Mouse (Mus musculus) lung, embryonic 14.5 days (tissue): ENCODE measurements at regions not wholly inside any gene's neighbourhood (a gene's known extent, or its start where the extent isn't known, plus 50 kb on each side); places are given as distances from the start of the nearest gene placed in this dataset.
"Not testable (repeated sequence)": the region's sequence is repeated elsewhere in the genome, so short reads cannot be mapped to it uniquely, and the experiment has no call there.

ENCODE experiments used
- ATAC-seq: fragments of 200-750 bp; cut with Nextera tagmentation; 2 replicates; pipeline ENCODE4 v1.8.0; 2017; ENCODE audit warnings: mild to moderate bottlenecking, moderate TSS enrichment, moderate library complexity; ENCODE audit not compliant: insufficient read depth
- DNase-seq: peaks from one replicate; pipeline ENCODE4 v3.0.0-alpha.2; 2015
- H3K27ac ChIP-seq: fragments of 300-500 bp; sonication (generic); 2 replicates; pipeline ENCODE4 v1.5.1; 2014; ENCODE audit warnings: low read depth, mild to moderate bottlenecking, moderate library complexity
- H3K27me3 ChIP-seq: fragments of 300-500 bp; sonication (generic); 2 replicates; pipeline ENCODE4 v1.6.1; 2014; ENCODE audit warnings: low read length, control low read depth; ENCODE audit not compliant: insufficient read depth
- H3K36me3 ChIP-seq: fragments of 300-500 bp; sonication (generic); 2 replicates; pipeline ENCODE4 v1.6.1; 2014; ENCODE audit warnings: control low read depth; ENCODE audit not compliant: insufficient read depth
- H3K4me1 ChIP-seq: fragments of 300-500 bp; sonication (generic); 2 replicates; pipeline ENCODE4 v1.6.1; 2014; ENCODE audit warnings: antibody characterized with exemption, control low read depth; ENCODE audit not compliant: insufficient read depth
- H3K4me2 ChIP-seq: fragments of 300-500 bp; sonication (generic); 2 replicates; pipeline ENCODE4 v1.6.1; 2014; ENCODE audit warnings: mild to moderate bottlenecking
- H3K4me3 ChIP-seq: fragments of 300-500 bp; sonication (generic); 2 replicates; pipeline ENCODE4 v1.5.1; 2014; ENCODE audit warnings: low read depth, low read length
- H3K9ac ChIP-seq: fragments of 300-500 bp; sonication (generic); 2 replicates; pipeline ENCODE4 v1.6.1; 2014
- H3K9me3 ChIP-seq: fragments of 300-500 bp; sonication (generic); 2 replicates; pipeline ENCODE4 v1.6.1; 2016; ENCODE audit warnings: low read depth, low read length, control low read depth
- CTCF ChIP-seq: IDR thresholded peaks from 2 replicates; pipeline ENCODE4 v1.5.1; 2016; ENCODE audit warnings: antibody characterized with exemption, low read depth
- WGBS: fragments of 180-500 bp; shearing (Covaris S2); extraction: QIAGEN DNeasy Blood & Tissue Kit; methylation state at CpG from one replicate; pipeline ENCODE4 v1.1.7; 2014; 5-methylcytosine and 5-hydroxymethylcytosine counted together

DNA sequence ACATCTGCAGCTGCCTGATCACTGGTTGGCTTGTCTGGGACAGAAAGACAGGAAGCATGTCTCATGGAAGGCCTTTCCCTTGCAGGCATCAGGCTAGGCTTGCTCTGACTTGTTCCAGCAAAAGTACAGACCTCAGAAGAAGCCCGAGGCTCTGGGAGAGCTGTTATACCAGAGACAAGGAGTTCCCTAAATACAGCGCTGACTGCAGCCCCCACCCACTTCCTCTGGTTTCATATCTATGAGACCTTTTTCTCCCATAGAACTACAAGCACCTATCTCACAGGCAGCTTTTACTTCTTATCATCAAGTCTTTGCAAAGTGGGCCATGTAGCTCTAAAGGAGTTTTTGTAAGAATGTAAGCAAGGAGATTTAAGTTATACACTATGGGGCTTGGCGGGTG is 312.2 kb upstream of the Vmn1r3 start:
- H3K4me2 ChIP-seq, H3K4me3 ChIP-seq, H3K9me3 ChIP-seq, H3K27me3 ChIP-seq, H3K9ac ChIP-seq, H3K4me1 ChIP-seq, ATAC-seq, DNase-seq, H3K36me3 ChIP-seq, H3K27ac ChIP-seq: not testable (repeated sequence)
- no CpG with 5 or more reads among the region's 3 CpGs for WGBS

- DNase-seq, ATAC-seq, H3K4me3 ChIP-seq, H3K27me3 ChIP-seq, H3K36me3 ChIP-seq, H3K9me3 ChIP-seq, H3K9ac ChIP-seq, H3K27ac ChIP-seq, H3K4me2 ChIP-seq, H3K4me1 ChIP-seq: not testable (repeated sequence)
- WGBS = 56% methylated on average over 1 of the region's 1 CpGs
Observed at GRCm38 (mm10) chr4:3495987-3496386, 310.8 kb upstream of the Vmn1r3 start.

DNA sequence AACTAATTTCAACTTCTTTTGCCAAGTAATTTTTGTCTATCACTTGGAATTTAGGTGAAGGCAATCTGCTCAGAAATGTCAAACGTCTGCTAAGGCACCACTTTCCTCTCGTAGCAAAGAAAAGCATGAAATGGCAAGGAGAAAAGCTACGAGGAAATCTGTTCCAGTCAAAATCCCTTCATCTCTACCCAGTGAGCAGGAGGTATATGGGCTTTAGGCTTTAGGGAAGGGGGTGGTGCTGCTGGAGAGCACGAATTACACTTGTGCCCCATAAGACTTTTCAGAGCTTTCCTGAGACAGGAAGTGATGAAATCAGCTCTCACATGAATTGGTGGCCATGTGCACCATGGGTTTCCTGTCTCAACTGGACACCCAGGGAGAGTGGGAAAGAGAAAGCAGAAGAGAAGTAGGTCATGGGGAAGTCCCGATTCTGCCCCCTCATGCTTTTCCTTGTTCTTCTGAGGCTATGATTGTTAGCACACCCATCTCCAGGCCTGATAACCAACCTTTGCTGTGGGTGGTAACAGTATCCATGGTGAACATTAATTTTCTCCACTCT is 309.0 kb upstream of the Vmn1r3 start:
- DNase-seq, H3K4me2 ChIP-seq, H3K36me3 ChIP-seq, ATAC-seq, H3K4me3 ChIP-seq, H3K4me1 ChIP-seq, H3K27me3 ChIP-seq, H3K9ac ChIP-seq, H3K9me3 ChIP-seq, H3K27ac ChIP-seq: not testable (repeated sequence)
- WGBS = no CpG with 5 or more reads among the region's 5 CpGs

GRCm38 (mm10) chr4:3490901-3491300 is 305.7 kb upstream of the Vmn1r3 start:
- no CpG with 5 or more reads among the region's 5 CpGs for WGBS
- not testable (repeated sequence) for ATAC-seq, H3K27ac ChIP-seq

GRCm38 (mm10) chr4:3482092-3482491 is 296.9 kb upstream of the Vmn1r3 start:
- Histone ChIP-seq H3K4me1 (no peaks in the 10 kb centered on the region), H3K9me3 (no peaks in the 10 kb centered on the region), H3K36me3 (no peaks in the 10 kb centered on the region), H3K27me3 (no peaks in the 10 kb centered on the region), H3K4me2 (no peak overlapping the region), H3K9ac (no peak overlapping the region), H3K4me3 (no peak overlapping the region), H3K27ac (no peak overlapping the region)
- no peak for ATAC-seq
- DNase-seq = no peak
- TF ChIP-seq CTCF = no peak
- WGBS = 86% methylated on average over 2 of the region's 2 CpGs

More at GRCm38 (mm10) chr4:3490901-3491300, 305.7 kb upstream of the Vmn1r3 start:
- not testable (repeated sequence) for H3K4me3 ChIP-seq, H3K9ac ChIP-seq, H3K36me3 ChIP-seq, H3K27me3 ChIP-seq, H3K9me3 ChIP-seq, H3K4me2 ChIP-seq, H3K4me1 ChIP-seq, DNase-seq

DNA sequence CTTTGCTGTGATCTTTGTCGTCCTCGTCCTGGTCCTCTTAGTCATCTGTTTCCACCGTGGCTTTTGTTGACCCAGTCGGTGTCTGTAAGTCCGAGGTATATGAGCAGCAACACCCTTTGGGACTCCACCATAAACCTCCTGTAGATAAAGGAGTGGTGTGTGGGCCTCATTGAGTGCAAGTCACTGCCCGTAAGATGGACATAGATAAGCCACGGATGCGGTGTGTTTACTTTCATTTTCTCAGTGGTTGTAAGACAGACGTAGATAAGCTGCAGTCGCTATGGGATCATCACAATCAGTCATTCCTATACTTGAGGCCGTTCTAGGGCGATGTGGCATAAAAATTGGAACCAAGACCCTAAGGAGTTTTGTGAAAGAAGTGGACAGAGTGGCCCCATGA is 271.6 kb upstream of the Vmn1r3 start:
- DNase-seq = no peak
- ATAC-seq = no peak
- no peak overlapping the region for H3K4me3 ChIP-seq
- H3K9me3 ChIP-seq = peaks cover 3% of the 10 kb centered on the region; the same call in 1 of the 2 replicates
- no peak for TF ChIP-seq CTCF
- WGBS = 94% methylated on average over 12 of the region's 12 CpGs
- H3K9ac ChIP-seq = no peak overlapping the region
- no peaks in the 10 kb centered on the region for H3K4me1 ChIP-seq
- H3K36me3 ChIP-seq = no peaks in the 10 kb centered on the region
- no peak overlapping the region for H3K27ac ChIP-seq
- no peaks in the 10 kb centered on the region for H3K27me3 ChIP-seq
- no peak overlapping the region for H3K4me2 ChIP-seq

DNA sequence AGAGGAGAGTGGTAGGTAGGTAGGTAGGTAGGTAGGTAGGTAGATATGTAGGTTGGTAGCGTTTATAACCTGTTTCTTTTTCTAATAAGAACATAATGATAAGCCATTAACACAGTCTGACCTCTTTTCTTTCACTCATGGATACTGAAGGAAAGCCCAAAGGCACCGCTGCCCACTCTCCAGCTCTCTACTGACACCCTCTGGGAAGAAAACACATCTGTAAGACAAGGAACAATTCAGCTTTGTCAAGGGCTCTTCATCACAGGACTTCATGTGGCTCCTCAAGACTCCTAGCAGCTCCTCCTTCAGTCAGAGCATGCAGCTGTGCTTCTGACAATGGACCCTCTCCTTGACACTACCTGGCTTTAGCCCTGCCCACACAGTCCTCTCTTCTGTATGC is 252.2 kb upstream of the Vmn1r3 start:
- H3K4me1 ChIP-seq, H3K9ac ChIP-seq, DNase-seq, H3K9me3 ChIP-seq, H3K4me2 ChIP-seq, H3K27me3 ChIP-seq, H3K36me3 ChIP-seq, H3K4me3 ChIP-seq, H3K27ac ChIP-seq, ATAC-seq: not testable (repeated sequence)
- WGBS = 75% methylated on average over 2 of the region's 2 CpGs

DNA sequence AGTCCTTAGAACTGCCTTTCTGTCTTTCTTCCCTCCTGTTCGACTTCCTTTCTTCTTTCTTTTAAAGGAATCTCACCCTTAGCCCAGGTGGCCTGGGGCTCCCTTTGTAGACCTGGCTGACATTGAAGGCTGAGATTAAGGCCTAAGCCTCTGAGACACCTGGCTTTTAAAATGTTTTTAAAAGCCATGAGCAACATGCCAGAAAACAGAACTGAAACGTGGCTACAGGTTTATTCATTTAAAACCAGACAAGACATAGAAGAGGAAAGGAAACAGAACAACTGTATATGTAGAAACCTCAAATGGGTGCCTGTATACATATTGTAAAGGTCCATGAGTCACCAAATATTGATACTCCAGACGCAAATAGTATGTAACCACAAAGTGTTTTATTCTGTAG is 242.8 kb upstream of the Vmn1r3 start:
- Histone ChIP-seq H3K27me3 (no peaks in the 10 kb centered on the region), H3K4me3 (no peak overlapping the region), H3K4me2 (no peak overlapping the region), H3K36me3 (no peaks in the 10 kb centered on the region), H3K9ac (no peak overlapping the region), H3K4me1 (no peaks in the 10 kb centered on the region), H3K9me3 (no peaks in the 10 kb centered on the region), H3K27ac (no peak overlapping the region)
- no peak for ATAC-seq
- WGBS = 55% methylated on average over 3 of the region's 3 CpGs
- no peak for TF ChIP-seq CTCF
- DNase-seq = no peak
